Mouse (Mus musculus) liver, embryonic 12.5 days (tissue): Measurements from ENCODE around the gene Aldh4a1. TPM values are rescaled to one million over a fixed set of nuclear protein-coding genes. Genes with fewer than 3 reads are reported as not detected.

Experiments used
- ATAC-seq: fragments of 200-750 bp; cut with Nextera tagmentation; 2 replicates; pipeline ENCODE4 v1.8.0; 2017; ENCODE audit warnings: moderate number of reproducible peaks, mild to moderate bottlenecking, moderate library complexity
- H3K27ac ChIP-seq: fragments of 300-500 bp; sonication (generic); 2 replicates; pipeline ENCODE4 v1.5.1; 2016; ENCODE audit warnings: mild to moderate bottlenecking
- H3K27me3 ChIP-seq: fragments of 300-500 bp; sonication (generic); replicated peaks from 2 replicates; pipeline ENCODE4 v1.6.1; 2016; ENCODE audit warnings: mild to moderate bottlenecking, moderate library complexity
- H3K36me3 ChIP-seq: fragments of 300-500 bp; sonication (generic); 2 replicates; pipeline ENCODE4 v1.6.1; 2016; ENCODE audit warnings: mild to moderate bottlenecking, moderate library complexity
- H3K4me1 ChIP-seq: fragments of 300-500 bp; sonication (generic); 2 replicates; pipeline ENCODE4 v1.6.1; 2016
- H3K4me2 ChIP-seq: fragments of 300-500 bp; sonication (generic); 2 replicates; pipeline ENCODE4 v1.6.1; 2016; ENCODE audit warnings: mild to moderate bottlenecking, moderate library complexity
- H3K4me3 ChIP-seq: fragments of 300-500 bp; sonication (generic); 2 replicates; pipeline ENCODE4 v1.5.1; 2016; ENCODE audit warnings: mild to moderate bottlenecking, moderate library complexity
- H3K9ac ChIP-seq: fragments of 300-500 bp; sonication (generic); 2 replicates; pipeline ENCODE4 v1.6.1; 2016; ENCODE audit warnings: mild to moderate bottlenecking, moderate library complexity
- H3K9me3 ChIP-seq: fragments of 300-500 bp; sonication (generic); replicated peaks from 2 replicates; pipeline ENCODE4 v1.6.1; 2016; ENCODE audit warnings: mild to moderate bottlenecking, moderate library complexity
- WGBS: fragments of 180-500 bp; shearing (Covaris S2); methylation state at CpG from one replicate; pipeline ENCODE4 v1.1.7; 2016; ENCODE audit not compliant: insufficient replicate concordance; 5-methylcytosine and 5-hydroxymethylcytosine counted together
- microRNA-seq: library from miRNA; unstranded; fragments of <30 nt; microRNA quantifications from one replicate; pipeline ENCODE4, GENCODE M21; 2017
- polyA plus RNA-seq: library from polyadenylated mRNA; unstranded; fragments of >200 nt; fragmentation: Nextera tagmentation; extraction: Ambion mirVana; gene quantifications from 2 replicates; pipeline ENCODE4 v1.2.1, GENCODE M21; 2016

The Aldh4a1 gene
- polyA plus RNA-seq, 1 experiment from 2014 or later: 52.0 TPM

DNA sequence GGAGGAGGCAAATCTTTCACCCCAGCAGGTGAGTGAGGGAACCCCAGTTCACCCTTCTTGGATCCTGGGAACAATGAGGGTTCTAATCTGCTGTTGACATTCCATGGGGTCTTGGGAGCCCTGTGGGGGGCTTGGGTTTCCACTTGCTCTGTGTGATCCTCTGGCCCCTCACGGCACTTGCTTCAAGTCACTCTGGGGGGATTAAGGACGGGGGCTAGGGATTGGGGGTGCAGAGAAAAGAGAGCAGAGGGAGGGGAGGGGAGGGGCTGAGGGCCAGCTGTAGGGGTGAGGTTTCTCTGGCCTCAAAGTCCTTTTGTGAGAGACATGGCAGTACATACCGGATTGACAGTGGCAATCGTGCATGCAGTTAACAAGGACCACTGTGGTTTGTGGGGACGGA, 70.6 kb downstream of the Aldh4a1 start:
- no peak overlapping the region for H3K4me2 ChIP-seq
- WGBS: 42% methylated on average over 5 of the region's 5 CpGs
- peaks cover 21% of the 10 kb centered on the region; the same call in 1 of the 2 replicates for H3K27me3 ChIP-seq

DNA sequence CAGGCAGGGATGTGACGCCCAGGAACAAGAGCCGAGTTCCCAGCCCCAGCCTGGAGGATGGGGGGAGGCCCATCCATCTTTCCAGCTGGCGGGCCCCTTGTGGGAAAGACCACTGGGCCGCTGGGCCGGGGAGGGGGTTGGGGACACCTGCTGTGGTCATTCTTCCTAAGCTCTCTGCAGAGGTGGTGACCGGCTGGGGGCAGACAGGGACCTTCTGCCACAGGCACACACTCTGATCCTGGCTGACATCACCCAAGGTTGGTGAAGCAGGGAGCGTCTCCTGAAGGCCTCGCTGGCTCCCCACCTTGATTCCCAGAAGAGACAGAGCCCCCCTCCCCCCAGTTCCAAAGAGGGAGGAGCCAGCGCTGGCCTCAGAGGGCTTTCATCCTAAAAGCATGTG, 75.1 kb downstream of the Aldh4a1 start:
- Histone ChIP-seq H3K9ac (no peak overlapping the region), H3K4me1 (no peaks in the 10 kb centered on the region), H3K9me3 (no peaks in the 10 kb centered on the region), H3K27ac (no peak overlapping the region), H3K27me3 (peaks cover 28% of the 10 kb centered on the region; the same call in 1 of the 2 replicates), H3K4me3 (no peak overlapping the region), H3K4me2 (no peak overlapping the region), H3K36me3 (no peaks in the 10 kb centered on the region)
- ATAC-seq: no peak
- 18% methylated on average over 9 of the region's 9 CpGs for WGBS

More for the DNA sequence above, 70.6 kb downstream of the Aldh4a1 start:
- Histone ChIP-seq H3K4me1 (no peaks in the 10 kb centered on the region), H3K36me3 (no peaks in the 10 kb centered on the region), H3K9me3 (no peaks in the 10 kb centered on the region), H3K4me3 (no peak overlapping the region), H3K9ac (no peak overlapping the region), H3K27ac (no peak overlapping the region)
- ATAC-seq: no peak

DNA sequence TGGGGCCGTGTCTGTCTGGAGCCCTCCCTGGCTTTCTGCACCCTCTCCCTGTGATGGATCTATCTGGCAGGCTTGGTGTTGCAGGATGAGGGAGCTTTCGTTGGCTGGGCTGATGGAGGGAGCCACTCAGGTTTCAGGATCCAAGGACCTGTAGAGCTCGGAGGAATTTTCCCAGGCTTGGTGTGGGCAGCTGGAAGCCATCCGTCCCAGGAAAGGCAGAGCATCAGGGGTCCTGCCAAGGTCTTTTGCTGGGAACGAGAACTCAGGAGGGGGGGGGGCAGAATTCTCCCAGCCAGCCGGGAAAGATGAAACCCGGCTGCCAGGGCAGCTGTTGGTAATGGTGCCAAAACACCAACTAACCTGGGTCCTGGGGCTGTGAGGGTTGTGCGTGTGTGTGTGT, 75.9 kb downstream of the Aldh4a1 start:
- Histone ChIP-seq H3K9me3 (no peaks in the 10 kb centered on the region), H3K27me3 (peaks cover 19% of the 10 kb centered on the region; the same call in 1 of the 2 replicates), H3K4me2 (no peak overlapping the region), H3K27ac (no peak overlapping the region), H3K4me1 (no peaks in the 10 kb centered on the region), H3K36me3 (no peaks in the 10 kb centered on the region), H3K9ac (no peak overlapping the region), H3K4me3 (no peak overlapping the region)
- no peak for ATAC-seq
- 61% methylated on average over 8 of the region's 8 CpGs for WGBS

Small RNAs within 50 kb of the gene (microRNA-seq; reads per million reads assigned to microRNA genes)
- not detected for gene Gm25571
- not detected for gene Mir7020

Other genes starting within 250 kb of the Aldh4a1 start
- 1.8 and 2.3 TPM in 2 replicates for gene Iffo2, start 92.3 kb upstream of the Aldh4a1 start, polyA plus RNA-seq
- not detected in 2 replicates for gene Gm21969, start 19.7 kb upstream of the Aldh4a1 start, polyA plus RNA-seq
- gene Tas1r2, start 30.7 kb downstream of the Aldh4a1 start, polyA plus RNA-seq: not detected in 2 replicates
- 0.07 TPM in 1 of 2 replicates, not detected in the other for gene Pax7, start 210.7 kb downstream of the Aldh4a1 start, polyA plus RNA-seq